Mouse (Mus musculus) layer of hippocampus, adult 9-10 months (tissue): ENCODE measurements at regions not wholly inside any gene's neighbourhood (a gene's known extent, or its start where the extent isn't known, plus 50 kb on each side); places are given as distances from the start of the nearest gene placed in this dataset.

ENCODE experiments used
- DNase-seq: peaks from one replicate; pipeline ENCODE4 v3.0.0; 2022; ENCODE audit warnings: low spot score

GRCm38 (mm10) chr15:36855550-36856131 is 151.9 kb downstream of the Zfp706 start:
- no peak for DNase-seq

DNA sequence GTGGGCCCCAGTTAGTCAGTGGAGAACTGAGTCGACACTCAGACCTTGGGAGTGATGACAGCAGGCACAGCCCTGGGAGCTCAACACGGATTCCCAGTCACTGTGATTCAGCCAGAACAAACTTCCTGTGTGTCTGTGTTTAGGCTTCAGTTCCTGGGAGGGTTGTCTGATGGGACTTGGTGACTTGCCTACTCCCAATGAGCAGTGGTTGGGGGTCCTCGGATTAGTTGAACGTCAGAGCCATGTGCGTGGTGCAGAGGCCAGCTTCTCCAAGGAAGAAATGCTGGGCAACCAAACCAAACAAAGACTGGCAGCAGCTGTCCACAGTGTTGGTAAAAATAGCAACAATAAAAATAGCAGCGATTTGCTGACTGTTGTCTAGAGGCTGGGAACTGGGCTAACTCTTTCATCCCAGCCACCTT is 152.7 kb downstream of the Zfp706 start:
- no peak for DNase-seq

- no peak for DNase-seq
These were observed 155.2 kb downstream of the Zfp706 start for GRCm38 (mm10) chr15:36852229-36852821.

- no peak for DNase-seq
These were observed 159.3 kb downstream of the Zfp706 start for GRCm38 (mm10) chr15:36848238-36848637.

- DNase-seq = no peak
These were observed 160.8 kb downstream of the Zfp706 start for GRCm38 (mm10) chr15:36846806-36847205.
